Mouse (Mus musculus) thymus, adult 2 months (tissue): ENCODE results near the gene 1700018F24Rik.

Source experiments
- CTCF ChIP-seq: fragments of 200-500 bp; IDR thresholded peaks from 2 replicates; pipeline ENCODE4 v1.5.1; 2012; ENCODE audit warnings: mild to moderate bottlenecking, control low read depth, low read length, moderate library complexity, borderline replicate concordance; ENCODE audit not compliant: control insufficient read depth, poor library complexity, insufficient read depth; ENCODE audit errors: extremely low read depth
- POLR2A ChIP-seq: fragments of 200-500 bp; IDR thresholded peaks from 2 replicates; pipeline ENCODE4 v1.6.1; 2012; ENCODE audit warnings: mild to moderate bottlenecking, low read length, control low read depth, moderate library complexity; ENCODE audit not compliant: control insufficient read depth, poor library complexity, insufficient read depth; ENCODE audit errors: extremely low read depth

GRCm38 (mm10) chr5:145014278-145014677, 28.5 kb upstream of the 1700018F24Rik start:
- TF ChIP-seq CTCF (no peak), POLR2A (no peak)
